Mouse (Mus musculus) thymus, adult 2 months (tissue): ENCODE measurements around the gene Tango6.
A peak's percentile ranks its signal among the peaks of the same experiment; 100 is the strongest.

Experiments
- CTCF ChIP-seq: fragments of 200-500 bp; IDR thresholded peaks from 2 replicates; pipeline ENCODE4 v1.5.1; 2012; ENCODE audit warnings: mild to moderate bottlenecking, control low read depth, low read length, moderate library complexity, borderline replicate concordance; ENCODE audit not compliant: control insufficient read depth, poor library complexity, insufficient read depth; ENCODE audit errors: extremely low read depth
- POLR2A ChIP-seq: fragments of 200-500 bp; IDR thresholded peaks from 2 replicates; pipeline ENCODE4 v1.6.1; 2012; ENCODE audit warnings: mild to moderate bottlenecking, low read length, control low read depth, moderate library complexity; ENCODE audit not compliant: control insufficient read depth, poor library complexity, insufficient read depth; ENCODE audit errors: extremely low read depth

- TF ChIP-seq CTCF, result peak; percentile 52; the same call in 1 of the 2 replicates
- peak; percentile 32 for TF ChIP-seq POLR2A
Measured at GRCm38 (mm10) chr8:106682971-106683668, at the start of gene Tango6.
